Mouse (Mus musculus) CH12F3 (cell line): ENCODE data around the gene Gpc3.
"Not testable (repeated sequence)": the region's sequence is repeated elsewhere in the genome, so short reads cannot be mapped to it uniquely, and the experiment has no call there.

Experiments
- in situ Hi-C: fragments of 300-500 bp; cut with MboI; formaldehyde crosslinking; loops from 2 replicates; pipeline ENCODE4 v1.14.3; 2020; ENCODE audit warnings: low sequenced_read_pairs

Gene Gpc3

GRCm38 (mm10) chrX:52287944-52288343 is 325.8 kb downstream of the Gpc3 start:
- in situ Hi-C loops, result no loop called here

- in situ Hi-C loops, result no loop called here
Measured at GRCm38 (mm10) chrX:52282070-52282469, 331.7 kb downstream of the Gpc3 start.

DNA sequence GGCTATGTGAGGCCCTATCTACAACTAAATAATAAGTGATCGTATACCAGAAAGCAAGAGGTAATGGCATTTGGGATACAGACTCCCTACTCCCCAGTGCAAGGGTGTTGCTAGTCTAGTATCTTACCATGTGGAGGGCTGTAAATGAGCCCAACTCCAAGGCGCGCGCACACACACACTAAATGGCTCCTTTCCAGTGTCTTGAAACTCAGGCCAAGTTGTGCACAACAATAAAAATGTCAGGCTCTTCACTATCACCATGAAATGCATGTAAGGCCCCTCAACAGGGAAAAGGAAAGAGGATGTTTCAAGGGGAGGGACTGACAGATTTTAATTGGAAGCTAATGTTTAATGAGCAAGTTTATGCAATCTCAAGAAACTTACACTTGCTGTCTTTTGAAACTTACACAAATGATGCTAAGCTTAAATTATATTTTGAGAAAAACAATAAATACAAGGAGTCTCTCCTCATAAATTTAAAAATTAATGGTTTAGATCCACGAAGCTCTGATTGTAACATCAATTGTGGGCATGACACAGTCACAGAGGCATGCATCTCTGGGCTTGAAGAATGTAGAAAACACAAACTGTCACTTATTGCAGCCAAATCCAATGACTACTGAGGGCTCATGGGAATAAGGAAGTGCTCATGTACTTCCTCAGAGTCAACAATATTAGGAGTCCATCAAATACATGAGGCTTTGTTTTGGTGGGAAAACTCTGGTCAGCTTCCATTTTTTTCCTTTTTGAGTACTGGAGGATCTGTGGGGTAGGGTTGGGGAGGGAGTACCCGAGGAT is 332.4 kb downstream of the Gpc3 start:
- in situ Hi-C loops, result no loop called here

- in situ Hi-C loops, result no loop called here
Measured at GRCm38 (mm10) chrX:52278687-52279359, 334.9 kb downstream of the Gpc3 start.

DNA sequence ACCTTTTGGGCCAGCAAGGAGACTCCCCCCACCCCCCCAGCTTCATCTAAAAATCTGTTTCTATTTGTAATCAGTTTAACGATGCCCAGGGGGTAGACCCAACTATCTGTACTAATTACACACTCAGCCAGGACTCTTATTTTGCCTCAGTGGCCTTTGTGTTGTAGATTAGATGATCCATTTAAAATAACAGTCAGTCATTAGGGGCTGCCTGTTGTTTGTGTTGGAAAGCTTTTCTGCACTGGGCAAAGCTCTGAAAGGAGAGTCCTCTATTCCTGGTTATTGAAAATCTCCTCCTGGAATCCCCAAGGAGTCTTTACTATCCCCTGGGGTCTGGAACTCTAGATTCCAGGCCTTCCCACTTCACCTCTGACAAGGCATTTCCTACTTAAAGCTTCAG is 336.2 kb downstream of the Gpc3 start:
- in situ Hi-C loops, result no loop called here

DNA sequence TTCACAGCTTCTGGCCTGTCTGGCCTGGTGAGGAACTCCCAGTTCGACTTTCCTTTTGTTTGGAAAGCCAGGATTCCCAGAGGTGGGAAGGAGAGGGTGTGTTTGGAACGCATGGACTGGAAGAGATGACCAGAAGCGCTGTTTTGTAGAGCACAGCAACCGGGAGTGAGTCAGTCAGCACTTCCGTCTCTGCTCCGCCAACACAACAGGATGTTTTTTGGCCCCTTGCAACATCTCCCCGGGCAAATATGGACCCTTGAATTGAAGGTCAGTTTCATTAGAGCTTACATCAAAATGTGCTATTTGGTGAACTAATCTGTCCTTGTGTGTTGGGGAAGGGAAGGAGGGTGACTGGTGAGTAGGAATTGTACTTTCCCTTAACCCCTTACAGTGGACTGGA is 340.7 kb downstream of the Gpc3 start:
- in situ Hi-C loops, result no loop called here

- in situ Hi-C loops, result no loop called here
Measured at GRCm38 (mm10) chrX:52261991-52262390, 351.8 kb downstream of the Gpc3 start.

GRCm38 (mm10) chrX:52261546-52261945 is 352.2 kb downstream of the Gpc3 start:
- in situ Hi-C loops, result no loop called here

GRCm38 (mm10) chrX:52259771-52260170 is 354.0 kb downstream of the Gpc3 start:
- in situ Hi-C loops, result not testable (repeated sequence)

- in situ Hi-C loops, result no loop called here
Measured at GRCm38 (mm10) chrX:52254526-52254925, 359.2 kb downstream of the Gpc3 start.

GRCm38 (mm10) chrX:52245694-52246297 is 368.0 kb downstream of the Gpc3 start:
- in situ Hi-C loops, result no loop called here

DNA sequence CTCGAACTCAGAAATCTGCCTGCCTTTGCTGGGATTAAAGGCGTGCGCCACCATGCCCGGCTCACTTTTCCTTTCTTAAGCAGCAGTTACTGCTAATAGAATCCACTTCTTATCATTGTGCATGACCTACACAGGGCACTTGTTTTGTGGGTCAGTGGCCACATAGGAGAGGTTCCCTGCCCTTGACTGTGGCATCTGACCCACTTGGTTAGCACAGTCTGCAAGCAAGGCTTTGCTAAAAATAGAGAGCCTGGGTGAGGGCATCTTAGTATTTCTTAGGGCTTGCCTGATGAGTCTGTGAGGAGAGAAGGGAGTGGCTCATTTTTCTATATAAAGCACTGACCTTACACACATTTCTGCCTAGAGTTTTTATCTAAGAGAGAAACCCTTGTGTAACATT is 376.3 kb downstream of the Gpc3 start:
- in situ Hi-C loops, result no loop called here

DNA sequence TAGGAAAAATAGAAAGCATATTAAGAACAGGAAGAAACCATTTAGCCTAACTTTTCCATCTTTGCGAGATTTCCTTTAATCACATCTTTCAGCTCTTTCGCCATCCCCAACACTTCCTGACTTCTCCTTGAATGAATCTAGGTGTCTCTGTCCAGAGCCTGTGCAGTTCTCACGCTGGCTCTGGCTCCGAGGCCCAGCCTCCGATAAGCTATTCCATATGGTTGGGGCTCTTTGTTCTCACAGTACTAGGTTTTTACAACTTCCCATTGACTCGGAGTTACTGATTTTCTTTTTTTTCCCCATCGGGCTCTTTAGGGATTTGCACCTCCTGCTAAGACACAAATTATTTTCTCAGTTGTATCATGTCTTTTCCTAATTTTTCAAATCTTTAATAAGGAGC is 381.8 kb downstream of the Gpc3 start:
- in situ Hi-C loops, result no loop called here

- in situ Hi-C loops, result no loop called here
Measured at GRCm38 (mm10) chrX:52230711-52231110, 383.0 kb downstream of the Gpc3 start.
